Mouse (Mus musculus) left cerebral cortex, postnatal 36 days (tissue): ENCODE measurements around the gene 1190007I07Rik. TPM values are rescaled to one million over a fixed set of nuclear protein-coding genes. Genes with fewer than 3 reads are reported as not detected.
A peak's percentile ranks its signal among the peaks of the same experiment; 100 is the strongest.

Source experiments
- DNase-seq, 2 experiments: peaks; one replicate each; pipeline ENCODE4 v3.0.0; 2021 to 2022; ENCODE audit warnings: low spot score in 2 of 2, mixed read lengths in 1 of 2
- intact Hi-C: fragments of 180-260 bp; cut with DNase I; formaldehyde crosslinking; loops from one replicate; pipeline ENCODE4 v1.15.1; 2025
- total RNA-seq, 2 experiments: library from RNA; stranded (reverse); gene quantifications; 2 replicates each; pipeline ENCODE4 v1.2.3; 2021

Gene 1190007I07Rik
- total RNA-seq, result 10 to 100 TPM; 18.8 to 19.3 TPM

GRCm38 (mm10) chr10:82622671-82623552 is at the start of gene 1190007I07Rik:
Gene 1190007I07Rik (minus strand): TSS chr10:82623228.
- intact Hi-C loops, result no loop called here
- peak; percentile 85 for DNase-seq

- no peak for DNase-seq
- intact Hi-C loops, result no loop called here
Measured at GRCm38 (mm10) chr10:82670205-82670604, 47.2 kb upstream of the 1190007I07Rik start.

DNA sequence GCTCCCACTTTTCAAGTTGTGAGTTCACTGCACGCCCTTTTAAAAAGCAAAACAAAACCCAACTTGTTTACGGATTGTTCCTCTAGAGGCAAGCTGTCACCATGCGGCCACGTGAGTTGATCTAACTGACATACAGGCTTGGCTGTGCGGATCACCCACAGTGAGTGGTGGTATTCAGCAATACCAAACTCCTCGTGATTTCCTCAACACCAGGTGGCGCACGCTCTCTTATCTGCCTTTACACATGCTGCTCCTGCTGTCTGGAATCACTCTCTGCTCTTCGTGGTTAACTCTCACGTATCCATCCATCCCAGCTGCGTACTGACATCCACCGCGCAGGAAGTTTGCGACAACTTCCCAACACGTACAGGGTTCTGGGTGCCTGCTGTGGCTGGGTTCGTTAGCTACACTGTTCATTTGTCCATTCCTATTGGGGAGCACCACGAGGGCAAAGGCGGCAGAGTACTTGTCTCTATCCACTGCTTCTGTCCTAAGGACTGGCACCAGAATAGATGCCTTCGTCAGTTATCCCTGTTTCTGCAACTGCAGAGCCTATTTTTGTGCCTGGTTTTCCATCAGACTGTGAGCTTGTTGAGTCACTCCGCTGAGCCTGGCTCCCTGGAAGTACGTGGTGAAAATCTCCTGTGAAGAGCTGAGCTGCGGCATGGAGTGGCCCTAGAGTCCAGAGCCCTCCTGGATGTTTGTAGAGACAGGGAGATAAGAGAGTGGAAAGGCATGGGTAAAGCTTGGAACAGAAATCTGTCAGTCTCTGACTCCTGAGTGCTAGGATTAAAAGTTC is 43.6 kb upstream of the 1190007I07Rik start:
- peak; percentile 81 to 88 for DNase-seq
- intact Hi-C loops, result loop anchor here (2.0 kb wide), 1 partner anchor 32 kb away; no protein-coding TSS in a partner anchor

DNA sequence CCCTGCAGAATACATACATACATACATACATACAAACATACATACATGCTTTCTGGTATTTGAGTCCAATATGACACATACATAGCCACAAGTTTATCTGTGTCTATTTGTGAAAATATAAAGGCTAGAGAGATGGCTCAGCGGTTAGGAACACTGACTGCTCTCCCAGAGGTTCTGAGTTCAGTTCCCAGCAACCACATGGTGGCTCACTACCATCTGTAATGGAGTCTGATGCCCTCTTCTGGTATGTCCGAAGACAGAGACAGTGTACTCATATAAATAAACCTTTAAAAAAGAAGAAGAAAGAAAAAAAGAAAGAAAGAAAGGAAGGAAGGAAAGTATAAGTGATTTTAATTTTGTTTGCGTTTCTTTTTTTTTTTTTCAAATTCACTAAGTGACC is 42.9 kb upstream of the 1190007I07Rik start:
- no peak for DNase-seq
- intact Hi-C loops, result loop anchor here (2.0 kb wide), 1 partner anchor 33 kb away; no protein-coding TSS in a partner anchor

- no peak for DNase-seq
- intact Hi-C loops, result loop anchor here (2.0 to 5.0 kb wide), 2 partner anchors 18 to 99 kb away; partner anchors contain the start of gene Nfyb
Measured at GRCm38 (mm10) chr10:82663289-82663688, 40.3 kb upstream of the 1190007I07Rik start.

DNA sequence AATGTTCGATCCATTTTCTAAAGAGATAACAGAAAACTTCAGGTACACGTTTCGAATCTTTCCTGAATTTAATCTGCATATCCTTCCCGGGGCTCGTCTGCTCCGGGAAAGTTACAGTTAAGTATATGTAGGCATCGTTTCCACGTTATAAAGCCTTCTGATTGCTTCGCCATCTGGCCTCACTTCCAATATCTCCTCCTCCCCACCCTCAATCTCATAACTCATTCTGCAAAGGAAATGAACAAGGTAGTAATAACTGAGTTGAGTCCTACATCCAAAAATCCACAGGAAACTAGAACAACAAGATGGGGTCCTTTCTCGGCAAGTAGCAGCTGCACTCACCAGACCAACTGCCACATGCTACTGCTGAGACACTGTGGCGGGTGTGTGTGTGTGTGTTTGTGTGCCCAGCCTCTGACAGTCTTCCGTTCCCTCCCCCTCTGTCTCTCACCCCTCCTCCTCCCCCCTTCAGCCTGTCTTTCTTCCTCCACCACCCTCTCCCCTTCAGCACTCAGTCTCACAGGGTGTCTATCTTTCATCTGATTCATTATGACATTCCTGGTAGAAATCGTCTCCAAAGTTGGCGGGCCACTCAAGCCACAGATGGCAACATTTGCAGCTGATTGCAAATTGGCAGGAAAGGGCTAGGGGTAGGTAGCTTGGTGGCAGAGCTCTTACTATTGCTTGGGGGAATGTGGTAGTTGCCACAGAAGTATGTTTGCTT is 39.4 kb upstream of the 1190007I07Rik start:
- DNase-seq, result peak; percentile 46 to 55
- intact Hi-C loops, result loop anchor here (2.0 to 5.0 kb wide), 2 partner anchors 18 to 100 kb away; partner anchors contain the start of gene Nfyb

- peak; percentile 70 to 75 for DNase-seq
- intact Hi-C loops, result loop anchor here (2.0 to 5.0 kb wide), 2 partner anchors 19 to 100 kb away; partner anchors contain the start of gene Nfyb
Measured at GRCm38 (mm10) chr10:82661820-82662219, 38.8 kb upstream of the 1190007I07Rik start.

GRCm38 (mm10) chr10:82654581-82654980 is 31.6 kb upstream of the 1190007I07Rik start:
- DNase-seq, result no peak
- intact Hi-C loops, result no loop called here

DNA sequence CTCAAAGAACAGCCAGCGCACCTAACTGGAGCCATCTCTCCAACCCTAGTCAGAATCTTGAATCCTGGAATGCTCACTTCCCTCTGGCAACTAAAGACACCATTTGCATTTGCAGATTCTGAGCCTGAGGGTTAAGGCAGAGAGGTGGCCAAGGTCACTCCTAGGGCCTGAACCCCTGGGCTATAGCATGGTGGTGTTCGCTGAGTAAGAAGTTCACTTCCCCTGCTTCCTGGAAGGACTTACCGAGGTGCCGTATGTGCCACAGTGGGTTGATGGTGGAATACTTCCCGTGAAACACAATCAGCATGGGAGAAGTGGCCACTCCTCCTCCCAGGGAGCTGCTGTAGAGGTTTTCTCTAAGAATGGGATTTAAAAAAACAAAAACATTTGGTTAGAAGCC is 29.6 kb upstream of the 1190007I07Rik start:
- intact Hi-C loops, result no loop called here
- no peak for DNase-seq

DNA sequence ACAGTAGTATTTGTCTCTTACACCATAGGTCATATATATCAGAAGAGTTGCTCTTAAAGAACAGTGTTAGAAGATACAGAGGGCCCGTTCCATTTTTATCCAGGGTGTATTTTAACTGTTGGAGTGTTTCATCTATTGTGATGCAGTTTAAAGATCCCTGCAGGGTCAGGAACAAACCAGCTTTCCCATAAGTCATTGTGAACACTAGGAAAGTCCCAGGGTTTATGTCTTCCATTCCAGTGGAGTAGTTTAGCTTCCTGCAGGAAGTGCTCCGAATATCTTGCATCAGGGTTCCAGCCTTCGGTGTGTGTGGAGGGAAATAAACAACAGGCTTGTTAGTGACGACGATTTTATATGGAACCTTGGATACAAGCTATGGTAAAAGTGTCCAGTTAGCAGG is 28.2 kb upstream of the 1190007I07Rik start:
- intact Hi-C loops, result no loop called here
- no peak for DNase-seq

GRCm38 (mm10) chr10:82647205-82647811 is 24.3 kb upstream of the 1190007I07Rik start:
- no peak for DNase-seq
- intact Hi-C loops, result no loop called here

GRCm38 (mm10) chr10:82646083-82646482 is 23.1 kb upstream of the 1190007I07Rik start:
- DNase-seq, result no peak
- intact Hi-C loops, result no loop called here

- intact Hi-C loops, result no loop called here
- DNase-seq, result no peak
Measured at GRCm38 (mm10) chr10:82641481-82641880, 18.5 kb upstream of the 1190007I07Rik start.

DNA sequence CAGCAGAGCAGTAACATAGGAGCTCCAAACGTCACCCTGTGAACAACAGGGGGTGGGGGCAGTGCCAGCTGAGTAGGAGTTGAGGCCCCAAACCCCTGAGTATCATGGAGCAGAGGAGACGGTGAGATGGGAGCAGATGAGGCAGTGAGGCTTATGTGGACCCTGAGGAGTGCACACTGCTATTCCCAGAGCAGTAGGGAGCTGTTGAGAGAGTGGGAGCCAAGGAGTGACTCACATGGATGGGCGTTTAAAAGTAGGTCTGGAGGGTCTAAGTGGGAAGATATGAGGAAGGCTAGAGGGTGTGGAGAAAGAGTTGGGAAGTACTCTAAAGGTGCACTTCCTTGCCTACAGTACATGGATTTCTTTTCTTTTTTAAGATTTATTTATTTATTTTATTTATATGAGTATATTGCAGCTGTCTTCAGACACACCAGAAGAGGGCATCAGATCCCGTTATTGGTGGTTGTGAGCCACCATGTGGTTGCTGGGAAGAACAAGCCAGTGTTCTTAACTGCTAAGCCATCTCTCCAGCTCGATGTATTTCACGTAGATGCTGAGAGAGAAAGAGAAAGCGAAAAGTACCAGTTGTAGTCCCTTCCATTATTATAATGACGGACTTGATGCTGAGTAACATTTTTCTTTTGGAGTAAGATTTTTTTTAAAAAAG is 16.1 kb upstream of the 1190007I07Rik start:
- DNase-seq, result no peak
- intact Hi-C loops, result no loop called here

- DNase-seq, result no peak
- intact Hi-C loops, result no loop called here
Measured at GRCm38 (mm10) chr10:82636321-82636720, 13.3 kb upstream of the 1190007I07Rik start.

DNA sequence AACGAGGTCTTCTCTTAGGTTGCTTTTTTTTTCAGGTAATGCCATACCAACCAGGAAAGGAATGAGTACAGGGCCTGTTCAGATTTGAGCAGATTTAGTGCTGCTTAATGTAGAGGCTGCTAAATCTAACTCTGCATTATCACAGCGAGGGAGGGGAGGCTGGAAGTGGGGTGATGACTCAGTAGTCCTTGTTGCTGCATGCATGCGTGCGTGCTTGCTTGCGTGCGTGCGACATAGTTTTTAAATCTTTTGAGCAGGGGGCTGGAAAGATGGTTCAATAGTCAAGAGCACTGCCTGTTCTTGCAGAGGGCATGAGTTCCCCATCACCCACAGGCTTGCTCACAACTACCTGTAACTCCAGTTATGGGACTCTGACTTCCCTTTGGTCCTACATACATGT is 11.3 kb upstream of the 1190007I07Rik start:
- DNase-seq, result no peak
- intact Hi-C loops, result no loop called here

DNA sequence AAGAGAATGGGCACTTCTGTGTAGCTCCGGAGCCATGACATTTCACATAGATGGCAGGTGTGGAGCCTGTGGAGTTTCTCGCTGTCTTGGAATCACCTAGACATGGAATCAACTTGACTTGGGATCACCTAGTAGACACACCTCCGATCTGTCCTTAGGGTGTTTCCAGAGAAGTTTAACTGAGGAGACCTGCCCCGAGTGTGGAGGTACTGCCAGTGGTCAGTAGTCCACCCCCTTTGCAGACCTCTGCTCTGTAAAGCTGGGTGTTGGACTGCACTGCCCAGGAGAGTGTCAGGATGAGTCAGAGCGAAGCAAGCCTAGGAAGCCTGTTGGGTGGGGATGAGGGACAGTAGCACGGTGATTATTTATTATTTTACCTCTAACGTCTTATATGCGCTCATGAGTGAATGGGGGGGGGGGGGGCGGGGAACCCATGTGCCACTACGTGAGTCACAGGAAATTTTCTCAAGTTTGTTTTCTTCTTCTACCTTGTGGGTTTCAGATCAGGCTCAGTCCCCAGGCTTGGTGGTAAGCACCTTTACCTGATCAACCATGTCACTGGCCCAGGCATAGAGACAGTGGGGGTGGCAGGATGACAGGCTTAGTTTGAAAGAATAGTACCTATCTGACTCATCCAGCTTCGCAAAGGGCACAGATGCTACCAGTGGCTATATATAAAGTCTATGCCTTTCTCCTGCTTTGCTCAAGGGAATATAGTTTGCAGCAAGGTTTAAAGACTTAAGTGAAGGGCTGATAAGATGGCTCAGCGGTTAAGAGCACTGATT is 9.7 kb upstream of the 1190007I07Rik start:
- intact Hi-C loops, result no loop called here

GRCm38 (mm10) chr10:82631133-82631532 is 8.1 kb upstream of the 1190007I07Rik start:
- intact Hi-C loops, result no loop called here
- DNase-seq, result no peak

More for the DNA sequence above, 9.7 kb upstream of the 1190007I07Rik start:
- DNase-seq, result no peak
